9 mouse cellular contexts compared by ENCODE assay signal in the genomic region with DNA sequence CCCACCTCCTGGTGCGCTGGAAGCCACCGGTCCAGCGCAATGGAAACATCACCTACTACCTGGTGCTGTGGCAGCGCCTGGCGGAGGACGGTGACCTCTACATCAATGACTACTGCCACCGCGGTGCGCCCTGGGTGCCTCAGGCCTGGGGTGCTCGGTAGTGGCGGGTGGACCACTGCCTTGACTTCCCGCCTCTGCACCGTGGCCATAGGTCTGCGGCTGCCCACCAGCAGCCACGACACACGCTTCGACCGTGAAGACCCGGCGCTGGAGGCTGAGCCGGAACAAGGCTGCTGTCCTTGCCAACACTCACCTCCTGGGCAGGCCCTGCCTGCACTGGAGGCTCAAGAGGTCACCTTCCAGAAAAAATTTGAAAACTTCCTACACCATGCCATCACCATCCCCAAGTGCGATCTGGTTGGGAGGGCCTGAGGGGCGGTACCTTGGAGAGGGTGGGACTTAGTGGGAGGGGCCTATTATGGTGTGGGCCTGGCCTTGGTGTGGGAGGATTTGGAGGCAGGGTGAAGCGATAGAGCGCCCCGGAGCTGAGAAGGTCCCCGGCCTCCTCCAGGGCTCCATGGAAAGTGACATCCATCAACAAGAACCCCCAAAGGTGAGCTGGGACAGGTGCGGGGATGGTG. TPM values are rescaled to one million over a fixed set of nuclear protein-coding genes. Genes with fewer than 3 reads are reported as not detected.
A peak's percentile ranks its signal among the peaks of the same experiment; 100 is the strongest.
DNase-seq lines count a peak whose midpoint lies in the region; ATAC-seq and TF ChIP-seq lines count a peak whose summit lies in the region.
"Had no signal": no experiment of that assay in that cellular context is flagged by ENCODE, and none has a peak within 500 bp of the region (broad histone marks: within the 10 kb centered on the region; RNA-seq: fewer than 3 reads in every experiment).

No protein-coding gene starts in this region.

- in situ Hi-C loops in ES-E14 (cut with MboI; ENCODE audit: low sequenced_read_pairs in 2 of 2, unreplicated experiment in 2 of 2) = no loop called here

- no peak overlapping the region for H3K9ac ChIP-seq in ES-E14 (ENCODE audit: insufficient read depth, low read depth, low read length, poor library complexity, severe bottlenecking)
- H3K9ac ChIP-seq in hindbrain, embryonic 14.5 days = no peak overlapping the region
- no peak overlapping the region for H3K9ac ChIP-seq in liver, embryonic 13.5 days

- peak; percentile 54 for DNase-seq in ES-E14 (ENCODE audit: low read depth, low spot score)
- DNase-seq in hindbrain, embryonic 14.5 days (ENCODE audit: low spot score) = no peak
- DNase-seq in liver, embryonic 13.5 days = no peak
- no peak for DNase-seq in urinary bladder, adult 18-20 months (ENCODE audit: low spot score in 2 of 2)
- DNase-seq in left cerebral cortex, adult 9 months (ENCODE audit: low spot score in 2 of 2) = no peak
- no peak for DNase-seq in right cerebral cortex, postnatal 10 days (ENCODE audit: low spot score in 2 of 2)
- DNase-seq: adrenal gland, postnatal 25 days; heart, postnatal 14 days had no signal

- no peaks in the 10 kb centered on the region for H3K36me3 ChIP-seq in E14TG2a.4 (ENCODE audit: insufficient read depth, low read length)
- H3K36me3 ChIP-seq in ES-E14 (ENCODE audit: control insufficient read depth, insufficient read depth, low read length, poor library complexity, severe bottlenecking) = no peaks in the 10 kb centered on the region
- H3K36me3 ChIP-seq in hindbrain, embryonic 14.5 days (replicated peaks; ENCODE audit: control insufficient read depth, insufficient read depth) = no peaks in the 10 kb centered on the region
- H3K36me3 ChIP-seq in liver, embryonic 13.5 days = no peaks in the 10 kb centered on the region

- WGBS in hindbrain, embryonic 14.5 days = 7% methylated on average over 27 of the region's 28 CpGs
- 11% methylated on average over 28 of the region's 28 CpGs for WGBS in liver, embryonic 13.5 days (ENCODE audit: insufficient replicate concordance)

- no peak for ATAC-seq in hindbrain, embryonic 14.5 days (ENCODE audit: low FRiP score)
- ATAC-seq in liver, embryonic 13.5 days (ENCODE audit: low read depth) = peak; percentile 45

- H3K27me3 ChIP-seq in E14TG2a.4 (ENCODE audit: insufficient read depth, low read length) = peaks cover 97% of the 10 kb centered on the region
- H3K27me3 ChIP-seq in hindbrain, embryonic 14.5 days (ENCODE audit: control insufficient read depth, insufficient read depth, low read length) = peaks cover 70% of the 10 kb centered on the region
- peaks cover 83% of the 10 kb centered on the region for H3K27me3 ChIP-seq in liver, embryonic 13.5 days

- H3K4me1 ChIP-seq in E14TG2a.4 (replicated peaks; ENCODE audit: low read depth, low read length) = peaks cover 18% of the 10 kb centered on the region
- peaks cover 0 to 3% of the 10 kb centered on the region in 2 experiments; a peak in 1 of 4 replicates for H3K4me1 ChIP-seq in ES-E14 (ENCODE audit: control insufficient read depth in 2 of 2, insufficient read depth in 2 of 2, low read length in 2 of 2, poor library complexity in 1 of 2)
- H3K4me1 ChIP-seq in hindbrain, embryonic 14.5 days (replicated peaks; ENCODE audit: control insufficient read depth, insufficient read depth, low read length) = no peaks in the 10 kb centered on the region; the same call in 1 of the 2 replicates
- H3K4me1 ChIP-seq in liver, embryonic 13.5 days (replicated peaks) = 0 out of 2 replicates have a peak, but pooled peaks cover under 1% of the 10 kb centered on the region

- H3K4me3 ChIP-seq in E14TG2a.4 (replicated peaks; ENCODE audit: low read length) (peak overlapping the region; percentile 76), ES-E14 (ENCODE audit: insufficient read depth in 1 of 2, low read depth in 1 of 2, low read length in 2 of 2, poor library complexity in 1 of 2, severe bottlenecking in 1 of 2) (peak overlapping the region; percentile 60 to 64)
- peak overlapping the region; percentile 11 for H3K4me3 ChIP-seq in hindbrain, embryonic 14.5 days (replicated peaks; ENCODE audit: low read length)
- no peak overlapping the region; the same call in 1 of the 2 replicates for H3K4me3 ChIP-seq in liver, embryonic 13.5 days (replicated peaks)

- H3K9me3 ChIP-seq in E14TG2a.4 (ENCODE audit: low read length) (peaks cover 18% of the 10 kb centered on the region), ES-E14 (ENCODE audit: control insufficient read depth, insufficient read depth, low read depth, low read length) (no peaks in the 10 kb centered on the region)
- H3K9me3 ChIP-seq in hindbrain, embryonic 14.5 days (ENCODE audit: control insufficient read depth, low read length) = no peaks in the 10 kb centered on the region
- no peaks in the 10 kb centered on the region for H3K9me3 ChIP-seq in liver, embryonic 13.5 days (replicated peaks)

- H3K27ac ChIP-seq in ES-E14 (ENCODE audit: insufficient read depth, low read depth, low read length, poor library complexity, severe bottlenecking) = no peak overlapping the region
- no peak overlapping the region for H3K27ac ChIP-seq in hindbrain, embryonic 14.5 days
- H3K27ac ChIP-seq in liver, embryonic 13.5 days = no peak overlapping the region

- TF ChIP-seq CTCF in E14TG2a.4 (conservative IDR thresholded peaks at IDR 0.05; ENCODE audit: low read length) = no peak

- peak overlapping the region; percentile 35 for H3K4me2 ChIP-seq in hindbrain, embryonic 14.5 days (replicated peaks)
- peak overlapping the region; percentile 28 for H3K4me2 ChIP-seq in liver, embryonic 13.5 days

TF ChIP-seq in ES-E14, 5 proteins besides CTCF, POLR2A, EP300 and RAD21:
- TF ChIP-seq MAFK (IDR thresholded peaks at IDR 0.05; ENCODE audit: insufficient read depth, low read depth, low read length) (no peak), HCFC1 (IDR thresholded peaks at IDR 0.05; ENCODE audit: borderline replicate concordance, insufficient read depth, low read length) (no peak), ZNF384 (IDR thresholded peaks at IDR 0.05; ENCODE audit: low read depth, low read length) (no peak), CHD2 (IDR thresholded peaks at IDR 0.05; ENCODE audit: low read depth, low read length) (no peak), ZC3H11A (IDR thresholded peaks at IDR 0.05; ENCODE audit: borderline replicate concordance, low read depth, low read length) (no peak)
TF ChIP-seq in ES-E14: peak in this region for 0.

RNA-seq across cellular contexts. Expression of a gene that starts 12.7 kb away (rescaled TPM):
- total RNA-seq in ES-E14 (2012; rRNA removed) = 0.11 and 0.18 TPM in 2 replicates
- 0.52 and 1.3 TPM in 2 replicates for polyA plus RNA-seq in hindbrain, embryonic 14.5 days (2014; fragmentation: Nextera tagmentation; extraction: Ambion mirVana)
- 0.03 TPM in 1 of 2 replicates, not detected in the other for polyA plus RNA-seq in liver, embryonic 13.5 days (2015; fragmentation: Nextera tagmentation; extraction: Ambion mirVana)

RNA-seq across cellular contexts. Expression of a gene that starts 14.5 kb away (rescaled TPM):
- total RNA-seq in ES-E14 (2012; rRNA removed) = 3.8 and 4.5 TPM in 2 replicates
- polyA plus RNA-seq in hindbrain, embryonic 14.5 days (2014; fragmentation: Nextera tagmentation; extraction: Ambion mirVana) = 1.7 and 4.3 TPM in 2 replicates
- polyA plus RNA-seq in liver, embryonic 13.5 days (2015; fragmentation: Nextera tagmentation; extraction: Ambion mirVana) = 0.20 and 0.27 TPM in 2 replicates

RNA-seq across cellular contexts. Expression of a gene that starts 14.7 kb away (rescaled TPM):
- 1.8 TPM in 2 replicates for total RNA-seq in ES-E14 (2012; rRNA removed)
- 9.9 and 10.2 TPM in 2 replicates for polyA plus RNA-seq in hindbrain, embryonic 14.5 days (2014; fragmentation: Nextera tagmentation; extraction: Ambion mirVana)
- 5.0 and 5.3 TPM in 2 replicates for polyA plus RNA-seq in liver, embryonic 13.5 days (2015; fragmentation: Nextera tagmentation; extraction: Ambion mirVana)

RNA-seq across cellular contexts. Expression of a gene that starts 37.1 kb away (rescaled TPM):
- 0.05 and 0.22 TPM in 2 replicates for total RNA-seq in ES-E14 (2012; rRNA removed)
- not detected in 2 replicates for polyA plus RNA-seq in hindbrain, embryonic 14.5 days (2014; fragmentation: Nextera tagmentation; extraction: Ambion mirVana)
- polyA plus RNA-seq in liver, embryonic 13.5 days (2015; fragmentation: Nextera tagmentation; extraction: Ambion mirVana) = 0.17 TPM in 1 of 2 replicates, not detected in the other
